ENCODE assay signal across 8 mouse cellular contexts in the genomic region with DNA sequence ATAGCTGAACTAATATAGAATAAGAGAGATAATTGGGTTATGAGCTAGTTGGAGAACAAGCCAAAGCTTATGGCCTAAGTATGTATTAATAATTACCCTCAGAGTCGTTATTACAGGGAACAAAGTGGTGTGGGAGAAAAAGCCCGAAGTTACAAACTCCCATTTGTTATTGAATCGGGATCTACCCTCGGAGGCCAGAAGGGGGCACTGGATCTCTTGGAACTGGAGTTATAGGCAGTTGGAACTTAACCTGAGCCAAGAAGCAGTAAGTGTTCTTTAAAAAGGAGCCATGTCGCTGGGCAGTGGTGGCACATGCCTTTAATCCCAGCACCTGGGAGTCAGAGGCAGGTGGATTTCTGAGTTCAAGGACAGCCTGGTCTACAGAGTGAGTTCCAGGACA. TPM values are rescaled to one million over a fixed set of nuclear protein-coding genes. Genes with fewer than 3 reads are reported as not detected.
DNase-seq lines count a peak whose midpoint lies in the region; ATAC-seq and TF ChIP-seq lines count a peak whose summit lies in the region.

No protein-coding gene starts in this region.

- no peak for TF ChIP-seq EP300 in liver, postnatal 0 days (IDR thresholded peaks at IDR 0.05; ENCODE audit: low read depth)

- no peak overlapping the region for H3K4me2 ChIP-seq in liver, embryonic 12.5 days
- no peak overlapping the region for H3K4me2 ChIP-seq in liver, postnatal 0 days (ENCODE audit: low read depth, low read length)

- peak; percentile 56 for DNase-seq in cerebellum, adult 11 months
- DNase-seq in liver = peak; percentile 67
- DNase-seq in brain, adult 2 months (ENCODE audit: low read depth, low spot score) = peak; percentile 84
- DNase-seq in heart, postnatal 14 days = peak; percentile 51 to 69
- DNase-seq in liver, postnatal 0 days = peak; percentile 52
- DNase-seq in skeletal muscle tissue, adult 2 months (ENCODE audit: low read depth, low spot score) = peak; percentile 23

- no peaks in the 10 kb centered on the region for H3K36me3 ChIP-seq in liver, embryonic 12.5 days
- no peaks in the 10 kb centered on the region for H3K36me3 ChIP-seq in liver, postnatal 0 days (replicated peaks; ENCODE audit: insufficient read depth, low read length)

- H3K27ac ChIP-seq in liver, embryonic 12.5 days = no peak overlapping the region
- no peak overlapping the region for H3K27ac ChIP-seq in liver, postnatal 0 days (ENCODE audit: low read depth)

- H3K9ac ChIP-seq in liver, embryonic 12.5 days = no peak overlapping the region
- no peak overlapping the region for H3K9ac ChIP-seq in liver, postnatal 0 days (replicated peaks)

- H3K4me1 ChIP-seq in liver, embryonic 12.5 days = peaks cover 7% of the 10 kb centered on the region; the same call in 1 of the 2 replicates
- H3K4me1 ChIP-seq in liver, postnatal 0 days (ENCODE audit: insufficient read depth) = 0 out of 2 replicates have a peak, but pooled peaks cover 3% of the 10 kb centered on the region

- no peak overlapping the region for H3K4me3 ChIP-seq in liver, embryonic 12.5 days
- no peak overlapping the region for H3K4me3 ChIP-seq in liver, postnatal 0 days (ENCODE audit: low read depth, low read length)

- no peak for ATAC-seq in cerebellum, adult (ENCODE audit: insufficient number of reproducible peaks, low FRiP score, low TSS enrichment)
- ATAC-seq in liver, embryonic 12.5 days = no peak
- no peak for ATAC-seq in liver, postnatal 0 days

- H3K9me3 ChIP-seq in liver, embryonic 12.5 days (replicated peaks) = no peaks in the 10 kb centered on the region
- H3K9me3 ChIP-seq in liver, postnatal 0 days (ENCODE audit: low read length) = no peaks in the 10 kb centered on the region

- intact Hi-C loops in heart, postnatal 14 days (cut with DNase I) = loop anchor here (5.0 kb wide), 1 partner anchor 545 kb away; no protein-coding TSS in a partner anchor

- peaks cover 54% of the 10 kb centered on the region for H3K27me3 ChIP-seq in liver, embryonic 12.5 days (replicated peaks)
- H3K27me3 ChIP-seq in liver, postnatal 0 days (ENCODE audit: insufficient read depth, low read length) = peaks cover 35% of the 10 kb centered on the region

- 15% methylated on average over 5 of the region's 5 CpGs for WGBS in liver, embryonic 12.5 days (ENCODE audit: insufficient replicate concordance)
- 16% methylated on average over 5 of the region's 5 CpGs for WGBS in liver, postnatal 0 days (ENCODE audit: insufficient replicate concordance)

- TF ChIP-seq CTCF in liver, postnatal 0 days (IDR thresholded peaks at IDR 0.05; ENCODE audit: low read depth) = peak; percentile 66

RNA-seq across cellular contexts. Expression of gene Flt3, which starts 2.2 kb away (rescaled TPM):
- 2.7 and 2.9 TPM in 2 replicates for polyA plus RNA-seq in liver, embryonic 12.5 days (2016; fragmentation: Nextera tagmentation; extraction: Ambion mirVana)
- under 1 TPM; 0.12 to 0.15 TPM for total RNA-seq in heart, postnatal 14 days (2021)
- 1.3 and 1.5 TPM in 2 replicates for polyA plus RNA-seq in liver, postnatal 0 days (2015; fragmentation: Nextera tagmentation; extraction: Ambion mirVana)

RNA-seq across cellular contexts. Expression of gene Pan3, which starts 27.5 kb away (rescaled TPM):
- 43.9 and 45.9 TPM in 2 replicates for polyA plus RNA-seq in liver, embryonic 12.5 days (2016; fragmentation: Nextera tagmentation; extraction: Ambion mirVana)
- total RNA-seq in heart, postnatal 14 days (2021) = 10 to 100 TPM; 53.9 to 62.5 TPM
- polyA plus RNA-seq in liver, postnatal 0 days (2015; fragmentation: Nextera tagmentation; extraction: Ambion mirVana) = 25.2 and 29.9 TPM in 2 replicates

Comparison
In these comparisons a context has a peak if more than half of its experiments do, and no peak if none do; other contexts are left out.
1. DNase-seq: peak in every context shown above with its lines; median percentile 84 in brain, adult 2 months; 67 in liver; 60 in heart, postnatal 14 days; 56 in cerebellum, adult 11 months; 52 in liver, postnatal 0 days; 23 in skeletal muscle tissue, adult 2 months.